Mouse (Mus musculus) E14TG2a.4 (cell line): ENCODE results near the gene Adamts14.

ENCODE experiments used
- CTCF ChIP-seq: conservative IDR thresholded peaks from 2 replicates; pipeline ENCODE4 v1.5.1; 2014; ENCODE audit warnings: low read length
- POU5F1 ChIP-seq: IDR thresholded peaks from 2 replicates; pipeline ENCODE4 v1.6.1; 2014; ENCODE audit warnings: low read length, borderline replicate concordance

DNA sequence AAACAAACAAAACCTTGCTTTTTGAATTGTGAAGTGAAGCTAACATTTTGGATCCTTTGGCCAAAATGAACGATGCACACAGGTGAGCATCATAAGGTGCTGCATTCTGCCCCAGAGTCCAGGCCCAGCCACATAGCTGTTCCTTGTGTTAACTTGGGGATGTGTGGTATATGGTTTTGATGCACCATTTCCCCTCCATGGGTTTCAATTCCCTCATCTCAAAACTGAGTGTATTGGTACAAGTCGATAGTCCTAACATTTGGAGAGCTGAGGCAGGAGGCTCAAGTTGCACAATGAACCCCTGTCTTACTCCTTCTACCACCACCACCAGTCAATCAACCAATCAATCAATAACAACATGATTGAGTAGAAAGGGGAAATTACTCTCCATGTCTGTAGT, 116.8 kb downstream of the Adamts14 start:
- no peak for TF ChIP-seq CTCF
- no peak for TF ChIP-seq POU5F1
